Mouse (Mus musculus): ENCODE measurements at regions not wholly inside any gene's neighbourhood (a gene's known extent, or its start where the extent isn't known, plus 50 kb on each side); places are given as distances from the start of the nearest gene placed in this dataset.

DNA sequence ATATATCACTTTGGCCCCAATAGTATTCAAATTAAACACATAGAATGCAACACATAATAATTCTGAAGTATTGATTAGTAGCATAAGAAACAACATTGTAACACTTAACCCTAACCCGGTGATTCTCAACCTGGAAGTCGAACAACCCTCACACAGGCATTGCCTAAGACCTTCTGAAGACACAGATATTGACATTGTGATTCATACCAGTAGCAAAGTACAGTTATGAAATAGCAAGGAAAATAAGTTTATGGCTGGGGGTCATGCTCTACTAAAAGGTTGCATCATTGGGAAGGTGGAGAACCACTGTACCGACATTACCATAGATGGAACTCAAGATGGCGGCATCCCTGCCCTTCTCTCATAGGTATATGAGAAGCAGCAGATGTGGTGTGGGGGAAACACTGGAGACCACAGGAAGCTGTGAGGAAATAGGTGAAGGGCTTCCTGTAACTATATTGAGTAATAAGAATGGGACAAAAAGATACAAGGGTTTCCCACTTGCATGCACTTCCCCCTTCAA lies 231.1 kb upstream of the Hnrnpa3 start:
- no peaks in the 10 kb centered on the region for H3K36me3 ChIP-seq (replicated peaks)
- ATAC-seq (ENCODE audit: extremely low read depth, insufficient number of reproducible peaks, low FRiP score, poor library complexity, severe bottlenecking) (no peak), DNase-seq (ENCODE audit: low spot score) (no peak)
- no peaks in the 10 kb centered on the region for H3K4me1 ChIP-seq (ENCODE audit: insufficient read depth, low read depth, low read length)
- H3K4me3 ChIP-seq (ENCODE audit: low read depth, low read length), result no peak overlapping the region
- TF ChIP-seq GATA1 (IDR thresholded peaks at IDR 0.05; ENCODE audit: borderline replicate concordance, low read length), result no peak
- H3K9me3 ChIP-seq (replicated peaks), result no peaks in the 10 kb centered on the region
- H3K27me3 ChIP-seq (ENCODE audit: insufficient read depth, low read length), result no peaks in the 10 kb centered on the region

DNA sequence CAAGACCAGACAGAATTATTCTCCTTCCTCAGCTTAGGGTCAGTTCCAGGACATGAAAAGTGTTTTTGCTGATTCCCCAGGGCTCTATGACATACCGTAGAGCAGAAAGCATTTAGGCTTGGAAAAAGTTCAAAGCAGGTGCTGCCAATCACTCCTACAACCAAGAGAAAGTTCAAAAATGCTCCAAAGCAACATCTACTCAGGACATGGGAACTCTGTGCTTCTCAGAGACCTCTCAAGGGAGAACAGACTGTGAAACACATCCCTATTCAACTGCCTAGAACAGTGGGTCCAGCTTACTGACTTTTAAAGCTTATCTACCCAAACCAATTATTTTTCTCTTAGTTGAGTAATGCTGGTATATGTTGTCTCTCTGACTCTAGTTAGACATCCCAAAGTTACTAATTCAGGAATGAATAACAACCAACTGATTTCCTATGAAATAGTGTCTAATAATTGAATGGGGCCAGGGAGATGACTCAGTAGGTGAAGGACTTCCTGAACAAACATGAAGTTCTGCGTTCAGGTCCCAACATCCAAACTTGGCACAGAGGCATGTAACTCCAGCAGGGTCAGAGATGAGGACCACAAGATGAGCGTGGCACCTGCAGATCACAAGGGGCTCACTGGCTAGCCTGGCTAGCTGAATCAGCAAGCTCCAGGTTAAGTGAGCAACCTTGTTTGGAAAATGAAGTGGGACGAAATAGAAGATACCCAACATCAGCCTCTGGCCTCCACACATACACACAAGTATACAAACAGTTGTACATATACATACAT lies 228.7 kb upstream of the Hnrnpa3 start:
- no peak for ATAC-seq (ENCODE audit: extremely low read depth, insufficient number of reproducible peaks, low FRiP score, poor library complexity, severe bottlenecking)
- Histone ChIP-seq H3K9me3 (replicated peaks) (no peaks in the 10 kb centered on the region), H3K27me3 (ENCODE audit: insufficient read depth, low read length) (peaks cover 3% of the 10 kb centered on the region; the same call in 1 of the 2 replicates), H3K4me1 (ENCODE audit: insufficient read depth, low read depth, low read length) (no peaks in the 10 kb centered on the region), H3K36me3 (replicated peaks) (no peaks in the 10 kb centered on the region), H3K4me3 (ENCODE audit: low read depth, low read length) (no peak overlapping the region)
- DNase-seq (ENCODE audit: low spot score), result no peak
- TF ChIP-seq TAL1 (conservative IDR thresholded peaks at IDR 0.05; ENCODE audit: low read depth, low read length) (no peak), CTCF (IDR thresholded peaks at IDR 0.05; ENCODE audit: low read depth, low read length) (no peak), POLR2AphosphoS5 (IDR thresholded peaks at IDR 0.05; ENCODE audit: insufficient replicate concordance, low read depth, low read length) (no peak), GATA1 (IDR thresholded peaks at IDR 0.05; ENCODE audit: borderline replicate concordance, low read length) (no peak), GATA2 (IDR thresholded peaks at IDR 0.05; ENCODE audit: borderline replicate concordance, low read depth, low read length) (no peak)

DNA sequence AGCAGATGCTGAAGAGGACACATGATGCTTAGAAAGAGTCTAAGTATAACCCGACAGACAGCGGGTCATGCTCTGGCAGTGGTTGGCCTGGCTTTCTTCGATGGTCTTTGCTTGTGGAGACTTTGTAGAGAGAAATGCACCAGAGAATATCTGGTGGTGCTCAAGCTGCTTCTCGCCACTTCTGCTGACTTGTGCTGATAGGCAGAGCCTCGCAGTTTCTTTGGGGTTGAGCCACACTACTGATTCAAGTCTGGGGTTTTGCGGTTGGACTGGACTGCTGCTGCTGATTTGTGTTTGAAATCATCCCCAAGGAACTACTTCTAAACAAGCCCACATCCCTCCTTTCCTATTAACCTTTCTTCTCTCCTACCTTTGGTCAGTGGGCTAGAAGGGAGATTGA lies 227.1 kb upstream of the Hnrnpa3 start:
- no peaks in the 10 kb centered on the region for H3K9me3 ChIP-seq (replicated peaks)
- DNase-seq (ENCODE audit: low spot score) (no peak), ATAC-seq (ENCODE audit: extremely low read depth, insufficient number of reproducible peaks, low FRiP score, poor library complexity, severe bottlenecking) (no peak)
- no peaks in the 10 kb centered on the region for H3K4me1 ChIP-seq (ENCODE audit: insufficient read depth, low read depth, low read length)
- H3K27me3 ChIP-seq (ENCODE audit: insufficient read depth, low read length), result peaks cover 3% of the 10 kb centered on the region; the same call in 1 of the 2 replicates
- no peaks in the 10 kb centered on the region for H3K36me3 ChIP-seq (replicated peaks)
- TF ChIP-seq POLR2AphosphoS5 (IDR thresholded peaks at IDR 0.05; ENCODE audit: insufficient replicate concordance, low read depth, low read length) (no peak), CTCF (IDR thresholded peaks at IDR 0.05; ENCODE audit: low read depth, low read length) (no peak), TAL1 (conservative IDR thresholded peaks at IDR 0.05; ENCODE audit: low read depth, low read length) (no peak), GATA1 (IDR thresholded peaks at IDR 0.05; ENCODE audit: borderline replicate concordance, low read length) (no peak), GATA2 (IDR thresholded peaks at IDR 0.05; ENCODE audit: borderline replicate concordance, low read depth, low read length) (no peak)
- H3K4me3 ChIP-seq (ENCODE audit: low read depth, low read length), result no peak overlapping the region

DNA sequence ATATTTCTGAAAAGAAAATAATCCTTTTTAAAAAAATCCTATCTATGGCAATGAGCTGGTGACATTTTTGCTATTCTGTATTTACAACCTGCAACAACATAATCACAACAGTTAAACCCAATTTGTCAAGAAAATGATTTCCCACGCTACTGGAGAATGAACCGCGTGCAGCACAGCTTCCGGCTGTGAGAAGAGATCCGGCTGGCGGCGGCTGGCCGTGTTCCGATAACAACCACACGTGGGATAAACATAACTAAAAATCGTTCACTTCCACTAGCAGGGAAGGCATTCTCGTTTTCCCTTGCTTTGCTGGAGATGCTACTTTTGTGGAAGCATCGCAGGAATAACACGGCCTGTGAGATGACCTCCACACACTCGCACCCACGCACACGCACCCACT lies 224.5 kb upstream of the Hnrnpa3 start:
- DNase-seq (ENCODE audit: low spot score) (no peak), ATAC-seq (ENCODE audit: extremely low read depth, insufficient number of reproducible peaks, low FRiP score, poor library complexity, severe bottlenecking) (no peak)
- Histone ChIP-seq H3K4me1 (ENCODE audit: insufficient read depth, low read depth, low read length) (no peaks in the 10 kb centered on the region), H3K9me3 (replicated peaks) (no peaks in the 10 kb centered on the region), H3K27me3 (ENCODE audit: insufficient read depth, low read length) (peaks cover 3% of the 10 kb centered on the region; the same call in 1 of the 2 replicates), H3K4me3 (ENCODE audit: low read depth, low read length) (no peak overlapping the region), H3K36me3 (replicated peaks) (no peaks in the 10 kb centered on the region)
- TF ChIP-seq POLR2AphosphoS5 (IDR thresholded peaks at IDR 0.05; ENCODE audit: insufficient replicate concordance, low read depth, low read length) (no peak), TAL1 (conservative IDR thresholded peaks at IDR 0.05; ENCODE audit: low read depth, low read length) (no peak)

DNA sequence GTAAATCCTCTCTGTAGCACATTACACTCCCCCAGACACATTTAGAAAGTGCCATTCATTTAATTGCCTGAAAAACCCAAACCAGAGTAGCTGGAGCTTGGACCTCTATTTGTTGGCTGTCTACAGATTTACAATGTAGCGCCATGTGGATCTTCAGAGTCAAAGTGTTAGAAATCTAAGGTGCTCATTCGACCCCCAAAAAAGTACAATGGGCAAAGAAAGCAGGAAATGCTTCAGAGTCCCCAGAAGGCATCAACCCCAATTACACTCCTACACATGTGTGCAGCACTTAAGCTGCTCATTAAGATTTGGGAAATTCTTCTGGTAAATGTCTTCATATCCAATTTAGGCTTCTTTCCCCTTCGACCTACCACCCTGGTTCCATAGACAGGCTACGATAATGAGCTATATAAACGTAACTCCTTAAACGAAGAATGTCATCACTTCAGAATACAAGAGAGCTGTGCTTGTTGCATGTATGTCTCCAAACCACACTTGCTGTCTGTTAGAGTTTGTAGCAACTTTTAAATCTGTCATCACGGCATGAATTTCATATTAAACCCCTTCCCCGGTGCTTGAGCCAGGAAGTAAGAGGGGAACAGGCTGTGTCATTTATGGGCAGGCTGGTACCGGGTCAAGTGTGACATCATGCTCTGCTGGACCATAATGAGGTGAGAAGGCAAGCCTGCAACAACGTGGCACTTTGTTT lies 219.4 kb upstream of the Hnrnpa3 start:
- TF ChIP-seq POLR2AphosphoS5 (IDR thresholded peaks at IDR 0.05; ENCODE audit: insufficient replicate concordance, low read depth, low read length), result no peak
- TF ChIP-seq TAL1 (conservative IDR thresholded peaks at IDR 0.05; ENCODE audit: low read depth, low read length), result no peak
- no peak for TF ChIP-seq GATA1 (IDR thresholded peaks at IDR 0.05; ENCODE audit: borderline replicate concordance, low read length)
- no peak for TF ChIP-seq GATA2 (IDR thresholded peaks at IDR 0.05; ENCODE audit: borderline replicate concordance, low read depth, low read length)
- no peak for TF ChIP-seq CTCF (IDR thresholded peaks at IDR 0.05; ENCODE audit: low read depth, low read length)
- Histone ChIP-seq H3K9me3 (replicated peaks) (no peaks in the 10 kb centered on the region), H3K4me1 (ENCODE audit: insufficient read depth, low read depth, low read length) (no peaks in the 10 kb centered on the region), H3K27me3 (ENCODE audit: insufficient read depth, low read length) (peaks cover 3% of the 10 kb centered on the region; the same call in 1 of the 2 replicates), H3K36me3 (replicated peaks) (no peaks in the 10 kb centered on the region), H3K4me3 (ENCODE audit: low read depth, low read length) (no peak overlapping the region)
- ATAC-seq (ENCODE audit: extremely low read depth, insufficient number of reproducible peaks, low FRiP score, poor library complexity, severe bottlenecking) (no peak), DNase-seq (ENCODE audit: low spot score) (no peak)

DNA sequence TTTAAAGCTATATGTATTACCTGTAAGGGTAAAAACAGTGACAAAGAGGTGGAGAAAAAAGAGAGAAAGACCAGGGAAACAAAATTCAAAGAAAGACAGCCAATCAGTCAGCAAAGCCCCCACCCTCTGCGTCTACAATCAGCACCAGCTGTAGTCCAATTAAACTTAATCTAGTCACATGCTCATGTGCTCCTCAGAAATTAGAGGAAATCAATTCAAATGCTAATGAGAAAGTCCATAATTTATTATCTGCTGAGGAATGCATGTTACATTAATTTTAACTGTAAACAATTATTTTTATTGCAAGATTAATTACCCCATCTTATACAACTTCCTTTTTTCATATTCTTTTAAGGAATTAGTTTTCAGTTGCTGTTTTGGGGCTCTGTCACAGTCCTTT lies 216.4 kb upstream of the Hnrnpa3 start:
- H3K4me1 ChIP-seq (ENCODE audit: insufficient read depth, low read depth, low read length), result no peaks in the 10 kb centered on the region
- DNase-seq (ENCODE audit: low spot score), result no peak
- H3K27me3 ChIP-seq (ENCODE audit: insufficient read depth, low read length), result no peaks in the 10 kb centered on the region; the same call in 1 of the 2 replicates
- H3K9me3 ChIP-seq (replicated peaks), result no peaks in the 10 kb centered on the region
- H3K36me3 ChIP-seq (replicated peaks), result no peaks in the 10 kb centered on the region
- no peak overlapping the region for H3K4me3 ChIP-seq (ENCODE audit: low read depth, low read length)
- TF ChIP-seq POLR2AphosphoS5 (IDR thresholded peaks at IDR 0.05; ENCODE audit: insufficient replicate concordance, low read depth, low read length) (no peak), GATA2 (IDR thresholded peaks at IDR 0.05; ENCODE audit: borderline replicate concordance, low read depth, low read length) (no peak), GATA1 (IDR thresholded peaks at IDR 0.05; ENCODE audit: borderline replicate concordance, low read length) (no peak), TAL1 (conservative IDR thresholded peaks at IDR 0.05; ENCODE audit: low read depth, low read length) (no peak), CTCF (IDR thresholded peaks at IDR 0.05; ENCODE audit: low read depth, low read length) (no peak)
- no peak for ATAC-seq (ENCODE audit: extremely low read depth, insufficient number of reproducible peaks, low FRiP score, poor library complexity, severe bottlenecking)

Data from G1E (cell line).